ENCODE assay signal across 28 mouse cellular contexts in genomic region chr4:141088714-141089113, GRCm38 (mm10). TPM values are rescaled to one million over a fixed set of nuclear protein-coding genes. Genes with fewer than 3 reads are reported as not detected.
DNase-seq lines count a peak whose midpoint lies in the region.
"Had no signal": no experiment of that assay in that cellular context is flagged by ENCODE, and none has a peak within 500 bp of the region (broad histone marks: within the 10 kb centered on the region; RNA-seq: fewer than 3 reads in every experiment).

No protein-coding gene starts in this region.

- H3K4me1 ChIP-seq in embryonic facial prominence, embryonic 10.5 days = peaks cover 9% of the 10 kb centered on the region
- H3K4me1 ChIP-seq: forebrain, embryonic 15.5 days; intestine, embryonic 15.5 days; midbrain, embryonic 15.5 days had no signal

- H3K36me3 ChIP-seq in embryonic facial prominence, embryonic 10.5 days (replicated peaks) = no peaks in the 10 kb centered on the region
- H3K36me3 ChIP-seq: forebrain, embryonic 15.5 days; intestine, embryonic 15.5 days; midbrain, embryonic 15.5 days had no signal

- no peaks in the 10 kb centered on the region for H3K27me3 ChIP-seq in embryonic facial prominence, embryonic 10.5 days (replicated peaks; ENCODE audit: low read depth, poor library complexity, severe bottlenecking)
- H3K27me3 ChIP-seq: forebrain, embryonic 15.5 days; intestine, embryonic 15.5 days; midbrain, embryonic 15.5 days; Patski had no signal

- no peaks in the 10 kb centered on the region for H3K9me3 ChIP-seq in embryonic facial prominence, embryonic 10.5 days
- H3K9me3 ChIP-seq: forebrain, embryonic 15.5 days; intestine, embryonic 15.5 days; midbrain, embryonic 15.5 days had no signal

- no peak overlapping the region for H3K4me3 ChIP-seq in embryonic facial prominence, embryonic 10.5 days
- H3K4me3 ChIP-seq: forebrain, embryonic 15.5 days; heart, adult 2 months; intestine, embryonic 15.5 days; midbrain, embryonic 15.5 days; myocyte had no signal

- WGBS in embryonic facial prominence, embryonic 10.5 days = 74% methylated on average over 9 of the region's 9 CpGs

- no peak overlapping the region for H3K27ac ChIP-seq in embryonic facial prominence, embryonic 10.5 days (replicated peaks)
- H3K27ac ChIP-seq: forebrain, embryonic 15.5 days; heart, adult 2 months; hindbrain, embryonic 14.5 days; intestine, embryonic 15.5 days; midbrain, embryonic 15.5 days had no signal

- DNase-seq in left cerebral cortex, adult 18-20 months (ENCODE audit: low spot score in 2 of 2) = peak; percentile 30 to 60
- DNase-seq in left cerebral cortex, adult 11 months (ENCODE audit: low spot score) = no peak
- DNase-seq in right cerebral cortex, adult 18-20 months = peak; percentile 61
- no peak for DNase-seq in right cerebral cortex, postnatal 10 days (ENCODE audit: low spot score in 2 of 2)
- peak; percentile 44 for DNase-seq in right cerebral cortex, postnatal 14 days
- DNase-seq in MN1 (ENCODE audit: low spot score) = no peak
- no peak for DNase-seq in embryonic facial prominence, embryonic 10.5 days (ENCODE audit: low spot score)
- DNase-seq: adrenal gland, postnatal 10 days; cerebellum, adult 9-11 months; heart, adult 2 months; heart, postnatal 36 days; kidney, postnatal 4 days; layer of hippocampus, postnatal 36 days; liver; lung, postnatal 14 days had no signal

RNA-seq across cellular contexts. Expression of gene Spata21, which starts 0.6 kb away (rescaled TPM):
- under 1 TPM; 0.21 to 0.23 TPM for total RNA-seq in left cerebral cortex, adult 18-20 months (2021)
- polyA plus RNA-seq in embryonic facial prominence, embryonic 10.5 days (2016; fragmentation: Nextera tagmentation; extraction: Ambion mirVana) = 0.05 and 0.11 TPM in 2 replicates
- total RNA-seq: adrenal gland, postnatal 10 days; gastrocnemius, adult 8-10 months; heart, adult 2 months; heart, postnatal 36 days; layer of hippocampus, postnatal 36 days; megakaryocyte, adult 5-6 weeks had no signal
- polyA plus RNA-seq: brain, embryonic 14.5 days; embryonic facial prominence, embryonic 14.5 days; heart, embryonic 14.5 days; intestine, embryonic 15.5 days; liver, embryonic 16.5 days; myocyte; Patski; urinary bladder, adult 2 months had no signal

RNA-seq across cellular contexts. Expression of gene Necap2, which starts 10.6 kb away (rescaled TPM):
- 10 to 100 TPM; 43.2 to 44.3 TPM for total RNA-seq in left cerebral cortex, adult 18-20 months (2021)
- 65.6 and 69.4 TPM in 2 replicates for polyA plus RNA-seq in embryonic facial prominence, embryonic 10.5 days (2016; fragmentation: Nextera tagmentation; extraction: Ambion mirVana)

RNA-seq across cellular contexts. Expression of gene Crocc, which starts 28.4 kb away (rescaled TPM):
- 10 to 100 TPM; 44.6 to 55.4 TPM for total RNA-seq in left cerebral cortex, adult 18-20 months (2021)
- 11.0 and 11.3 TPM in 2 replicates for polyA plus RNA-seq in embryonic facial prominence, embryonic 10.5 days (2016; fragmentation: Nextera tagmentation; extraction: Ambion mirVana)

RNA-seq across cellular contexts. Expression of gene Szrd1, which starts 50.9 kb away (rescaled TPM):
- 10 to 100 TPM; 51.3 to 54.1 TPM for total RNA-seq in left cerebral cortex, adult 18-20 months (2021)
- 37.4 and 39.0 TPM in 2 replicates for polyA plus RNA-seq in embryonic facial prominence, embryonic 10.5 days (2016; fragmentation: Nextera tagmentation; extraction: Ambion mirVana)

RNA-seq across cellular contexts. Expression of gene Fbxo42, which starts 59.0 kb away (rescaled TPM):
- 10 to 100 TPM; 30.1 to 31.5 TPM for total RNA-seq in left cerebral cortex, adult 18-20 months (2021)
- polyA plus RNA-seq in embryonic facial prominence, embryonic 10.5 days (2016; fragmentation: Nextera tagmentation; extraction: Ambion mirVana) = 29.3 and 30.6 TPM in 2 replicates

Comparison
In these comparisons a context has a peak if more than half of its experiments do, and no peak if none do; other contexts are left out.
1. DNase-seq: peak in left cerebral cortex, adult 18-20 months (2 of 2), right cerebral cortex, adult 18-20 months (single experiment) and right cerebral cortex, postnatal 14 days (single experiment); none in left cerebral cortex, adult 11 months (single experiment), right cerebral cortex, postnatal 10 days (0 of 2), MN1 (single experiment) and embryonic facial prominence, embryonic 10.5 days (single experiment).